Mouse (Mus musculus): ENCODE measurements at regions not wholly inside any gene's neighbourhood (a gene's known extent, or its start where the extent isn't known, plus 50 kb on each side); places are given as distances from the start of the nearest gene placed in this dataset.

DNA sequence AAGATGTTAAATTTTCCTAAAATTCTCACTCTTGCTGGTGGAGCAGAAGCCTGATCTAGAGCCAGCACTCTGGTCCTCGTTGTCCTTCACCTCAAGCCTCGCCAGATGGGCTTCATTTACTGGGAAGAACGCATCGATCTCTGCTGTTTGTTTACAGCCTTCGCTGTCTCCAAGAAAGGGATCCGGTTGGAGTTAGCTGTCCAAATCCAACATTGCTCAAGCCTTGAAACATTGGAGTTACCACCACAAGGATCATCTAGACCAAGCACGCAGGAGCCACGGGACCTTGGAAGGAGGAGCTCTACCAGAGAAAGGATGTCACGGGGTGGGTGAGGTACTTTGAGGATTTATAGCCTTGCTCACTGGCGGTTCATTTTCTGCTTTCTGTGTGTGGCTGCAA, 788.2 kb downstream of the Fat4 start:
- Histone ChIP-seq H3K4me3 (ENCODE audit: insufficient read depth, low read depth, low read length) (no peak overlapping the region), H3K9ac (ENCODE audit: low read depth, low read length) (no peak overlapping the region), H3K27ac (replicated peaks; ENCODE audit: insufficient read depth, low read depth, low read length) (no peak overlapping the region), H3K4me1 (ENCODE audit: control insufficient read depth, insufficient read depth, low read length) (no peaks in the 10 kb centered on the region), H3K79me2 (ENCODE audit: control insufficient read depth, insufficient read depth, low read length) (no peaks in the 10 kb centered on the region), H3K36me3 (ENCODE audit: control insufficient read depth, insufficient read depth, low read length) (no peaks in the 10 kb centered on the region), H3K27me3 (ENCODE audit: control insufficient read depth, insufficient read depth, low read length) (no peaks in the 10 kb centered on the region)
- WGBS: 87% methylated on average over 10 of the region's 10 CpGs
- no peak for DNase-seq (ENCODE audit: extremely low read depth, low read depth, low spot score)
- TF ChIP-seq POLR2A (IDR thresholded peaks at IDR 0.05; ENCODE audit: extremely low read depth, insufficient read depth, low read length) (no peak), CTCF (IDR thresholded peaks at IDR 0.05; ENCODE audit: low read depth, low read length) (no peak)

GRCm38 (mm10) chr3:39705610-39706009, 818.9 kb downstream of the Fat4 start:
- Histone ChIP-seq H3K4me1 (ENCODE audit: control insufficient read depth, insufficient read depth, low read length) (no peaks in the 10 kb centered on the region), H3K79me2 (ENCODE audit: control insufficient read depth, insufficient read depth, low read length) (no peaks in the 10 kb centered on the region), H3K27ac (replicated peaks; ENCODE audit: insufficient read depth, low read depth, low read length) (no peak overlapping the region), H3K9ac (ENCODE audit: low read depth, low read length) (no peak overlapping the region), H3K36me3 (ENCODE audit: control insufficient read depth, insufficient read depth, low read length) (no peaks in the 10 kb centered on the region), H3K27me3 (ENCODE audit: control insufficient read depth, insufficient read depth, low read length) (no peaks in the 10 kb centered on the region), H3K4me3 (ENCODE audit: insufficient read depth, low read depth, low read length) (no peak overlapping the region)
- TF ChIP-seq CTCF (IDR thresholded peaks at IDR 0.05; ENCODE audit: low read depth, low read length) (peak; percentile 58; the same call in 1 of the 2 replicates), POLR2A (IDR thresholded peaks at IDR 0.05; ENCODE audit: extremely low read depth, insufficient read depth, low read length) (no peak)
- WGBS: 75% methylated on average over 1 of the region's 1 CpGs
- DNase-seq (ENCODE audit: extremely low read depth, low read depth, low spot score): peak; percentile 16

DNA sequence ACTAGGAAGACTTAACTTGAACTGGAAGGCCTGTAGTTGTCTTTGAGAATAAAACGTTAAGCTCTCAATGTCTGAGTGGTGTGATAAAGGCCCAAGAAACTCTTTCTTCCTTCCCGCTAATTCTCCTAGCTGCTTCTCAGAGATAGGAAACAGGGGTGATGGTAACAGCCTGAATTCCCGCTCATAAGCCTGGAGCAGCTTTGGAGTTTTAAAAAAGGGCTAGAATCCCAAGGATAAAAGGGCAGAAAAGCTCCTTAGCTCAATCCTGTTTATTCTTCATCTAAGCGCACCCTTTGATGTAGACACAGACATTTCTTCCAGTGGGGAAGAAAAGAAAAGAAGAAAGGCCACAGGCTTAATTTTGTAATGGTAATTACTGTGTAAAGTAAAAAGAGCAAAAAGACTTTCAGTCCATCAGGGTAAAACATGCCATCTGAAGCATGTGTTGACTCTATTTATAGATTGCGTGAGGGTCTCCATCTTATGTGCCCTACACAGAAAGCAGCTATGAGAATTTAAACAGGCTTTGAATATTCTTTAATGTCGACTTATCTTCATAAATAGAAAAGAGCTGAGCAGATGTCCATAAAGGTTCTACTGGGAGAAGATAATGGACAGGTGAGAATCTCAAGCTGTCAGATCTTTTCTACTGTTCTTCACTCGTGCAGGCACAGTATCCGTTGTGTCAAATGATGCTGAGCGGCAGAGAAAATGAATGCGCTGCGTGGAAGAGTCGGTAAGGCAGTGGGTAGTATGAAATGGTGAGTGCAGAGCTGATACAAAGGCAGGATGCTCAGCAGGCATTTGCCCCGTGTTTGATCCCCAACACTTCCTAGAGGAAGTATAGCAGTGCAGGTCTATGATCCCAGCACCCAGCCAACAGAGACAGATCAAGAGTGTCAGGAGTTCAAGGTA, 818.0 kb upstream of the Intu start:
- Histone ChIP-seq H3K4me3 (ENCODE audit: insufficient read depth, low read depth, low read length) (no peak overlapping the region), H3K79me2 (ENCODE audit: control insufficient read depth, insufficient read depth, low read length) (no peaks in the 10 kb centered on the region), H3K9ac (ENCODE audit: low read depth, low read length) (no peak overlapping the region), H3K36me3 (ENCODE audit: control insufficient read depth, insufficient read depth, low read length) (no peaks in the 10 kb centered on the region), H3K27ac (replicated peaks; ENCODE audit: insufficient read depth, low read depth, low read length) (no peak overlapping the region), H3K4me1 (ENCODE audit: control insufficient read depth, insufficient read depth, low read length) (no peaks in the 10 kb centered on the region), H3K27me3 (ENCODE audit: control insufficient read depth, insufficient read depth, low read length) (no peaks in the 10 kb centered on the region)
- no peak for DNase-seq (ENCODE audit: extremely low read depth, low read depth, low spot score)
- TF ChIP-seq POLR2A (IDR thresholded peaks at IDR 0.05; ENCODE audit: extremely low read depth, insufficient read depth, low read length): no peak
- TF ChIP-seq CTCF (IDR thresholded peaks at IDR 0.05; ENCODE audit: low read depth, low read length): no peak
- 79% methylated on average over 13 of the region's 13 CpGs for WGBS

DNA sequence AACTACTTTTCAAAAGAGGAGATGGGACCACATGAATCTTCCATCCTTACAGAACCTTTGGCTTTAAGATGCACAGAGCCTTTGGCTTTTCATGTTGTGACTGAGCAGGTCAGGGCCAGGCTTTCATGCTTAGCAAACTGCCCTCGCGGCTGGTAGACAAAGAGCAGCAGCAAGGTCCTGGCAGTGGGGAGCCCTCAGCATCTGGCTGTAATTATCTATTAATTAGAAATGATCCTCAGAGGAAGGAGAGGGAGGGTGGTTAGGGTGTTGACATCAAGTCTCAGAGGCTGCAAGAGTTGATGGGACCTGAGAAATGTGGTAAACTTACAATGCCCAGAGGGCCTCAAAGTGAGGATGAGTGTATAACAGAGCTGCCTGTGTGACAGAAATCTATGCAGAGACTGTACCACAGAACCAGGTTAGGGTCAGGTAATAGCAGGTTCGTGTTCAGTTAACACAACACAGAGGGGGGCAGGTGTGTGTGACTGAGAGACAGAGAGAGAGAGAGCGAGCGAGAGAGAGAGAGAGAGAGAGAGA, 817.0 kb upstream of the Intu start:
- Histone ChIP-seq H3K4me3 (ENCODE audit: insufficient read depth, low read depth, low read length) (no peak overlapping the region), H3K79me2 (ENCODE audit: control insufficient read depth, insufficient read depth, low read length) (no peaks in the 10 kb centered on the region), H3K36me3 (ENCODE audit: control insufficient read depth, insufficient read depth, low read length) (no peaks in the 10 kb centered on the region), H3K4me1 (ENCODE audit: control insufficient read depth, insufficient read depth, low read length) (no peaks in the 10 kb centered on the region), H3K9ac (ENCODE audit: low read depth, low read length) (no peak overlapping the region), H3K27me3 (ENCODE audit: control insufficient read depth, insufficient read depth, low read length) (no peaks in the 10 kb centered on the region), H3K27ac (replicated peaks; ENCODE audit: insufficient read depth, low read depth, low read length) (no peak overlapping the region)
- 83% methylated on average over 5 of the region's 5 CpGs for WGBS
- DNase-seq (ENCODE audit: extremely low read depth, low read depth, low spot score): no peak
- TF ChIP-seq CTCF (IDR thresholded peaks at IDR 0.05; ENCODE audit: low read depth, low read length) (no peak), POLR2A (IDR thresholded peaks at IDR 0.05; ENCODE audit: extremely low read depth, insufficient read depth, low read length) (no peak)

- WGBS: 81% methylated on average over 11 of the region's 11 CpGs
- no peaks in the 10 kb centered on the region for H3K36me3 ChIP-seq (ENCODE audit: control insufficient read depth, insufficient read depth, low read length)
Observed at GRCm38 (mm10) chr3:39718946-39719545, 812.0 kb upstream of the Intu start.

More at GRCm38 (mm10) chr3:39718946-39719545, 812.0 kb upstream of the Intu start:
- Histone ChIP-seq H3K4me1 (ENCODE audit: control insufficient read depth, insufficient read depth, low read length) (no peaks in the 10 kb centered on the region), H3K4me3 (ENCODE audit: insufficient read depth, low read depth, low read length) (no peak overlapping the region), H3K9ac (ENCODE audit: low read depth, low read length) (no peak overlapping the region), H3K27me3 (ENCODE audit: control insufficient read depth, insufficient read depth, low read length) (no peaks in the 10 kb centered on the region), H3K27ac (replicated peaks; ENCODE audit: insufficient read depth, low read depth, low read length) (no peak overlapping the region), H3K79me2 (ENCODE audit: control insufficient read depth, insufficient read depth, low read length) (no peaks in the 10 kb centered on the region)
- TF ChIP-seq POLR2A (IDR thresholded peaks at IDR 0.05; ENCODE audit: extremely low read depth, insufficient read depth, low read length): no peak
- no peak for TF ChIP-seq CTCF (IDR thresholded peaks at IDR 0.05; ENCODE audit: low read depth, low read length)
- no peak for DNase-seq (ENCODE audit: extremely low read depth, low read depth, low spot score)

Data from liver, adult 2 months (tissue).